Mouse (Mus musculus): ENCODE data around the gene Ywhah.

Gene Ywhah

GRCm38 (mm10) chr5:33018561-33019425 lies at the start of gene Ywhah:
Gene Ywhah, plus strand, starts transcription at chr5:33018816.
- peak; percentile 93 for DNase-seq (ENCODE audit: low spot score)

GRCm38 (mm10) chr5:32976541-32976940 lies 42.1 kb upstream of the Ywhah start:
- no peak for DNase-seq (ENCODE audit: low spot score)

- DNase-seq (ENCODE audit: low spot score): no peak
Measured at GRCm38 (mm10) chr5:32977179-32977578, 41.4 kb upstream of the Ywhah start.

GRCm38 (mm10) chr5:32985379-32985778 lies 33.2 kb upstream of the Ywhah start:
- no peak for DNase-seq (ENCODE audit: low spot score)

- no peak for DNase-seq (ENCODE audit: low spot score)
Measured at GRCm38 (mm10) chr5:32987873-32988272, 30.7 kb upstream of the Ywhah start.

- no peak for DNase-seq (ENCODE audit: low spot score)
Measured at GRCm38 (mm10) chr5:32989959-32990640, 28.5 kb upstream of the Ywhah start.

- no peak for DNase-seq (ENCODE audit: low spot score)
Measured at GRCm38 (mm10) chr5:32991152-32991551, 27.5 kb upstream of the Ywhah start.

- DNase-seq (ENCODE audit: low spot score): no peak
Measured at GRCm38 (mm10) chr5:32994471-32994870, 24.1 kb upstream of the Ywhah start.

- no peak for DNase-seq (ENCODE audit: low spot score)
Measured at GRCm38 (mm10) chr5:32995756-32996155, 22.9 kb upstream of the Ywhah start.

- DNase-seq (ENCODE audit: low spot score): no peak
Measured at GRCm38 (mm10) chr5:32996560-32996959, 22.1 kb upstream of the Ywhah start.

GRCm38 (mm10) chr5:32997686-32998085 lies 20.9 kb upstream of the Ywhah start:
- DNase-seq (ENCODE audit: low spot score): no peak

- no peak for DNase-seq (ENCODE audit: low spot score)
Measured at GRCm38 (mm10) chr5:32998783-32999182, 19.8 kb upstream of the Ywhah start.

- no peak for DNase-seq (ENCODE audit: low spot score)
Measured at GRCm38 (mm10) chr5:33001111-33001510, 17.5 kb upstream of the Ywhah start.

- DNase-seq (ENCODE audit: low spot score): no peak
Measured at GRCm38 (mm10) chr5:33002781-33003180, 15.8 kb upstream of the Ywhah start.

- no peak for DNase-seq (ENCODE audit: low spot score)
Measured at GRCm38 (mm10) chr5:33003500-33003899, 15.1 kb upstream of the Ywhah start.

GRCm38 (mm10) chr5:33004110-33004509 lies 14.5 kb upstream of the Ywhah start:
- no peak for DNase-seq (ENCODE audit: low spot score)

GRCm38 (mm10) chr5:33005442-33006145 lies 13.0 kb upstream of the Ywhah start:
- DNase-seq (ENCODE audit: low spot score): no peak

- peak; percentile 35 for DNase-seq (ENCODE audit: low spot score)
Measured at GRCm38 (mm10) chr5:33006670-33007069, 11.9 kb upstream of the Ywhah start.

- DNase-seq (ENCODE audit: low spot score): no peak
Measured at GRCm38 (mm10) chr5:33007371-33007770, 11.2 kb upstream of the Ywhah start.

- no peak for DNase-seq (ENCODE audit: low spot score)
Measured at GRCm38 (mm10) chr5:33009301-33009700, 9.3 kb upstream of the Ywhah start.

GRCm38 (mm10) chr5:33009818-33010812 lies 8.5 kb upstream of the Ywhah start:
- DNase-seq (ENCODE audit: low spot score): no peak

Measured in embryo, embryonic 10 days (tissue).